Mouse (Mus musculus): Measurements from ENCODE around the gene H3f3b.

DNA sequence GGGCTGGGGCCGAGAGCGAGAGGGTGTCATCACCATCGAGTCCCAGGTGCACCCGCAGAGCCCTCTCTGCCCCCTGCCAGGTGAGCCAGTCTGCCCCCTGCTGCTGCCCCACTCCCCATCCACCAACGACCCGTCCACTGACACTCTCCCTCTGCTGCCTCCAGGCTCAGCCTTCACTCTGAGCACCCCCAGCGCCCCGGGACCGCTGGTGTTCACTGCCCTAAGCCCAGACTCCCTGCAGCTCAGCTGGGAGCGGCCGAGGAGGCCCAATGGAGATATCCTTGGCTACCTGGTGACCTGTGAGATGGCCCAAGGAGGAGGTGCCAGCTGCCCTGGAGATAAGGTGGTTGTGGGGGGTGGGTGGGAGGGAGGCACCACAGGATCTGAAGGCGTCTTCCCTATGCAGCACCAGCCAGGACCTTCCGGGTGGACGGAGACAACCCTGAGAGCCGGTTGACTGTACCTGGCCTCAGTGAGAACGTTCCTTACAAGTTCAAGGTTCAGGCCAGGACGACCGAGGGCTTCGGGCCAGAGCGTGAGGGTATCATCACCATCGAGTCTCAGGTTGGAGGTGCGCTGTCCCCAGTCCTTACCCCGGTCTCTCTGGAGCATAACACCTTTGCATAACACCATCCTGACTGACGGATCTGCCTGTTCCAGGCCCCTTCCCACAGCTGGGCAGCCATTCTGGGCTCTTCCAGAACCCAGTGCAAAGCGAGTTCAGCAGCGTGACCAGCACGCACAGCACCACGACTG is 20.5 kb downstream of the H3f3b start:
- TF ChIP-seq CTCF (conservative IDR thresholded peaks at IDR 0.05; ENCODE audit: low read length) (no peak), NANOG (IDR thresholded peaks at IDR 0.05; ENCODE audit: borderline replicate concordance, low read length) (no peak)
